Mouse (Mus musculus) MEL (cell line): ENCODE measurements around the gene Tmem212.

ENCODE experiments used
- CTCF ChIP-seq, 3 experiments: IDR thresholded peaks in 2 of 3; conservative IDR thresholded peaks in 1 of 3; 2 replicates each; pipeline ENCODE4 v1.5.1; 2011 to 2012; ENCODE audit warnings: low read length in 3 of 3, low read depth in 2 of 3, mild to moderate bottlenecking in 2 of 3, improper control_type of control experiment in 1 of 3, inconsistent platforms in 1 of 3, mixed read lengths in 1 of 3, moderate library complexity in 1 of 3; ENCODE audit not compliant: control insufficient read depth in 1 of 3, insufficient read depth in 1 of 3, poor library complexity in 1 of 3, severe bottlenecking in 1 of 3
- GABPA ChIP-seq: IDR thresholded peaks from 2 replicates; pipeline ENCODE4 v1.6.1; 2012; ENCODE audit warnings: low read depth, mild to moderate bottlenecking, inconsistent platforms, low read length, improper control_type of control experiment, moderate library complexity
- MEF2A ChIP-seq: IDR thresholded peaks from 2 replicates; pipeline ENCODE4 v1.6.1; 2014; ENCODE audit warnings: low read depth, mild to moderate bottlenecking, inconsistent platforms, low read length, improper control_type of control experiment; ENCODE audit not compliant: poor library complexity, insufficient replicate concordance, severe bottlenecking; ENCODE audit errors: extremely low read depth
- POLR2A ChIP-seq, 2 experiments: IDR thresholded peaks; 2 replicates each; pipeline ENCODE4 v1.6.1; 2011 to 2012; ENCODE audit warnings: low read length in 2 of 2, mild to moderate bottlenecking in 2 of 2, control low read depth in 1 of 2, improper control_type of control experiment in 1 of 2, low read depth in 1 of 2, moderate library complexity in 1 of 2; ENCODE audit not compliant: control insufficient read depth in 1 of 2, insufficient read depth in 1 of 2, poor library complexity in 1 of 2
- ZNF384 ChIP-seq: IDR thresholded peaks from 2 replicates; pipeline ENCODE4 v1.6.1; 2012; ENCODE audit warnings: low read depth, mild to moderate bottlenecking, inconsistent platforms, low read length, improper control_type of control experiment

GRCm38 (mm10) chr3:27885585-27885984, 10.6 kb downstream of the Tmem212 start:
- TF ChIP-seq ZNF384 (no peak), POLR2A (IDR thresholded peaks at IDR 0.05; ENCODE audit: control insufficient read depth in 1 of 2, insufficient read depth in 1 of 2, low read depth in 1 of 2, low read length in 2 of 2, poor library complexity in 1 of 2) (no peak), CTCF (IDR thresholded peaks at IDR 0.05 in 2 of 3, conservative IDR thresholded peaks at IDR 0.05 in 1 of 3; ENCODE audit: control insufficient read depth in 1 of 3, insufficient read depth in 1 of 3, low read depth in 2 of 3, low read length in 3 of 3, poor library complexity in 1 of 3, severe bottlenecking in 1 of 3) (no peak), GABPA (no peak), MEF2A (no peak)
